Mouse (Mus musculus) embryonic fibroblast, embryonic 13.5 days (primary cell): ENCODE results near the gene Rsph14.

Source experiments
- CTCF ChIP-seq: IDR thresholded peaks from 2 replicates; pipeline ENCODE4 v1.5.1; 2011; ENCODE audit warnings: mild to moderate bottlenecking, control low read depth, low read length, moderate library complexity, borderline replicate concordance; ENCODE audit not compliant: insufficient read depth
- POLR2A ChIP-seq: IDR thresholded peaks from 2 replicates; pipeline ENCODE4 v1.6.1; 2011; ENCODE audit warnings: low read depth, mild to moderate bottlenecking, control low read depth, low read length, moderate library complexity

DNA sequence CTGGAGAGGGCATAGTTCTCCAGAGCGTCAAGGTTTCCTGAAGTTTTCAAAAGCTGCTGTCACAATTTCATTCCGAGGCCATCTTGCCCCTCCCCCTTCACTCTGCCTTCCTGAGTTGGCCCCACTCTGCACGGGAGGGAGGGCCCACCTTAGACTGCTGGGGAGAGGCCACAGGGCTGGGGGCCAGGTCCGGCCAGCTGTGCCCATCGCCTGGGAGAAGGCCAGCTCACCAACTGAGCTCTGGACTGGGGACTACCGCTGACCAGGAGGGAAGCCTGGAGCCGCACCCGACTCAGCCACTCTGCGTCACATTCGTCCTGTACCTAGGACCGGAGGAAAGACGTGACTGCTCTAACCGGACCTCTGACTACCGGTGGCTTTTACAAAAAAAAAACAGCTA, 16.9 kb downstream of the Rsph14 start:
- TF ChIP-seq POLR2A (no peak), CTCF (no peak)
